Mouse (Mus musculus) liver, embryonic 16.5 days (tissue): ENCODE measurements around the gene Tas2r135. TPM values are rescaled to one million over a fixed set of nuclear protein-coding genes. Genes with fewer than 3 reads are reported as not detected.

Source experiments
- ATAC-seq: fragments of 200-750 bp; cut with Nextera tagmentation; 2 replicates; pipeline ENCODE4 v1.8.0; 2017; ENCODE audit warnings: low read depth, mild to moderate bottlenecking, moderate number of reproducible peaks, moderate library complexity
- H3K27ac ChIP-seq: fragments of 300-500 bp; sonication (generic); 2 replicates; pipeline ENCODE4 v1.5.1; 2014; ENCODE audit warnings: mild to moderate bottlenecking, low read length
- H3K27me3 ChIP-seq: fragments of 300-500 bp; sonication (generic); 2 replicates; pipeline ENCODE4 v1.6.1; 2014; ENCODE audit warnings: low read depth, low read length, mixed read lengths; ENCODE audit not compliant: control insufficient read depth, insufficient read depth
- H3K36me3 ChIP-seq: fragments of 300-500 bp; sonication (generic); 2 replicates; pipeline ENCODE4 v1.6.1; 2014; ENCODE audit warnings: mild to moderate bottlenecking; ENCODE audit not compliant: control insufficient read depth, insufficient read depth
- H3K4me1 ChIP-seq: fragments of 300-500 bp; sonication (generic); 2 replicates; pipeline ENCODE4 v1.6.1; 2014; ENCODE audit warnings: low read depth, low read length, mixed read lengths; ENCODE audit not compliant: control insufficient read depth
- H3K4me2 ChIP-seq: fragments of 300-500 bp; sonication (generic); 2 replicates; pipeline ENCODE4 v1.6.1; 2014; ENCODE audit warnings: low read depth, low read length, mixed read lengths
- H3K4me3 ChIP-seq: fragments of 300-500 bp; sonication (generic); 2 replicates; pipeline ENCODE4 v1.5.1; 2014; ENCODE audit warnings: low read depth, mild to moderate bottlenecking, low read length
- H3K9ac ChIP-seq: fragments of 300-500 bp; sonication (generic); 2 replicates; pipeline ENCODE4 v1.6.1; 2014; ENCODE audit warnings: low read depth, low read length
- H3K9me3 ChIP-seq: fragments of 300-500 bp; sonication (generic); replicated peaks from 2 replicates; pipeline ENCODE4 v1.6.1; 2016; ENCODE audit warnings: low read length; ENCODE audit not compliant: control insufficient read depth
- WGBS: fragments of 180-500 bp; shearing (Covaris S2); extraction: QIAGEN DNeasy Blood & Tissue Kit; methylation state at CpG from one replicate; pipeline ENCODE4 v1.1.7; 2014; ENCODE audit not compliant: insufficient replicate concordance; 5-methylcytosine and 5-hydroxymethylcytosine counted together
- polyA plus RNA-seq: library from polyadenylated mRNA; unstranded; fragments of >200 nt; fragmentation: Nextera tagmentation; extraction: Ambion mirVana; gene quantifications from 2 replicates; pipeline ENCODE4 v1.2.1, GENCODE M21; 2015

The Tas2r135 gene
- polyA plus RNA-seq, 1 experiment from 2014 or later: not detected

- Histone ChIP-seq H3K36me3 (peaks cover 10% of the 10 kb centered on the region), H3K9ac (no peak overlapping the region), H3K27me3 (no peaks in the 10 kb centered on the region), H3K9me3 (no peaks in the 10 kb centered on the region), H3K4me2 (no peak overlapping the region), H3K27ac (no peak overlapping the region), H3K4me1 (no peaks in the 10 kb centered on the region), H3K4me3 (no peak overlapping the region)
- ATAC-seq: no peak
- WGBS: 60% methylated on average over 1 of the region's 1 CpGs
These were observed 43.2 kb upstream of the Tas2r135 start for GRCm38 (mm10) chr6:42362074-42362473.

GRCm38 (mm10) chr6:42362497-42362896 lies 42.7 kb upstream of the Tas2r135 start:
- no peak overlapping the region for H3K27ac ChIP-seq
- WGBS: 82% methylated on average over 1 of the region's 1 CpGs
- ATAC-seq: no peak
- H3K9ac ChIP-seq: no peak overlapping the region
- no peak overlapping the region for H3K4me2 ChIP-seq
- H3K27me3 ChIP-seq: no peaks in the 10 kb centered on the region
- no peaks in the 10 kb centered on the region for H3K4me1 ChIP-seq
- no peaks in the 10 kb centered on the region for H3K9me3 ChIP-seq
- H3K36me3 ChIP-seq: peaks cover 9% of the 10 kb centered on the region
- H3K4me3 ChIP-seq: no peak overlapping the region

- 33% methylated on average over 3 of the region's 3 CpGs for WGBS
- peaks cover 4% of the 10 kb centered on the region; the same call in 1 of the 2 replicates for H3K36me3 ChIP-seq
- no peak for ATAC-seq
These were observed 42.3 kb upstream of the Tas2r135 start for GRCm38 (mm10) chr6:42362974-42363373.

GRCm38 (mm10) chr6:42364066-42364465 lies 41.2 kb upstream of the Tas2r135 start:
- WGBS: 62% methylated on average over 4 of the region's 4 CpGs
- Histone ChIP-seq H3K9me3 (no peaks in the 10 kb centered on the region), H3K4me1 (no peaks in the 10 kb centered on the region), H3K9ac (no peak overlapping the region), H3K4me3 (no peak overlapping the region), H3K27me3 (no peaks in the 10 kb centered on the region), H3K4me2 (no peak overlapping the region), H3K36me3 (no peaks in the 10 kb centered on the region), H3K27ac (no peak overlapping the region)
- ATAC-seq: no peak

More at GRCm38 (mm10) chr6:42362974-42363373, 42.3 kb upstream of the Tas2r135 start:
- no peak overlapping the region for H3K27ac ChIP-seq
- no peak overlapping the region for H3K9ac ChIP-seq
- no peak overlapping the region for H3K4me2 ChIP-seq
- H3K9me3 ChIP-seq: no peaks in the 10 kb centered on the region
- H3K4me1 ChIP-seq: no peaks in the 10 kb centered on the region
- H3K27me3 ChIP-seq: no peaks in the 10 kb centered on the region
- no peak overlapping the region for H3K4me3 ChIP-seq

GRCm38 (mm10) chr6:42364607-42365006 lies 40.6 kb upstream of the Tas2r135 start:
- Histone ChIP-seq H3K4me2 (no peak overlapping the region), H3K9me3 (no peaks in the 10 kb centered on the region), H3K9ac (no peak overlapping the region), H3K36me3 (no peaks in the 10 kb centered on the region), H3K27me3 (no peaks in the 10 kb centered on the region), H3K4me1 (no peaks in the 10 kb centered on the region), H3K4me3 (no peak overlapping the region), H3K27ac (no peak overlapping the region)
- 82% methylated on average over 15 of the region's 15 CpGs for WGBS
- ATAC-seq: no peak

GRCm38 (mm10) chr6:42365215-42365614 lies 40.0 kb upstream of the Tas2r135 start:
- Histone ChIP-seq H3K4me3 (no peak overlapping the region), H3K4me2 (no peak overlapping the region), H3K9ac (no peak overlapping the region), H3K27me3 (no peaks in the 10 kb centered on the region), H3K9me3 (no peaks in the 10 kb centered on the region), H3K36me3 (no peaks in the 10 kb centered on the region), H3K27ac (no peak overlapping the region), H3K4me1 (no peaks in the 10 kb centered on the region)
- 59% methylated on average over 6 of the region's 6 CpGs for WGBS
- ATAC-seq: no peak

- Histone ChIP-seq H3K27me3 (no peaks in the 10 kb centered on the region), H3K9ac (no peak overlapping the region), H3K4me1 (no peaks in the 10 kb centered on the region; the same call in 1 of the 2 replicates), H3K4me3 (no peak overlapping the region), H3K9me3 (no peaks in the 10 kb centered on the region), H3K4me2 (no peak overlapping the region), H3K36me3 (no peaks in the 10 kb centered on the region), H3K27ac (no peak overlapping the region)
- ATAC-seq: 0 out of 2 replicates have a peak, but pooled peaks have one; percentile 27
- WGBS: 46% methylated on average over 3 of the region's 3 CpGs
These were observed 35.4 kb upstream of the Tas2r135 start for GRCm38 (mm10) chr6:42369870-42370269.

GRCm38 (mm10) chr6:42370630-42371363 lies 34.4 kb upstream of the Tas2r135 start:
- Histone ChIP-seq H3K4me2 (no peak overlapping the region), H3K27ac (no peak overlapping the region), H3K4me3 (no peak overlapping the region), H3K36me3 (no peaks in the 10 kb centered on the region), H3K9ac (no peak overlapping the region), H3K4me1 (no peaks in the 10 kb centered on the region; the same call in 1 of the 2 replicates), H3K27me3 (no peaks in the 10 kb centered on the region), H3K9me3 (no peaks in the 10 kb centered on the region)
- ATAC-seq: no peak
- 45% methylated on average over 4 of the region's 4 CpGs for WGBS

GRCm38 (mm10) chr6:42372001-42372400 lies 33.2 kb upstream of the Tas2r135 start:
- WGBS: 34% methylated on average over 3 of the region's 3 CpGs
- no peak for ATAC-seq
- no peak overlapping the region for H3K27ac ChIP-seq

More at GRCm38 (mm10) chr6:42372001-42372400, 33.2 kb upstream of the Tas2r135 start:
- peak overlapping the region; percentile 58; the same call in 1 of the 2 replicates for H3K4me3 ChIP-seq
- H3K4me2 ChIP-seq: peak overlapping the region; percentile 66
- no peaks in the 10 kb centered on the region for H3K27me3 ChIP-seq
- no peak overlapping the region for H3K9ac ChIP-seq
- H3K36me3 ChIP-seq: no peaks in the 10 kb centered on the region
- H3K4me1 ChIP-seq: no peaks in the 10 kb centered on the region; the same call in 1 of the 2 replicates
- no peaks in the 10 kb centered on the region for H3K9me3 ChIP-seq
